ENCODE assay signal across 8 mouse cellular contexts in the genomic region with DNA sequence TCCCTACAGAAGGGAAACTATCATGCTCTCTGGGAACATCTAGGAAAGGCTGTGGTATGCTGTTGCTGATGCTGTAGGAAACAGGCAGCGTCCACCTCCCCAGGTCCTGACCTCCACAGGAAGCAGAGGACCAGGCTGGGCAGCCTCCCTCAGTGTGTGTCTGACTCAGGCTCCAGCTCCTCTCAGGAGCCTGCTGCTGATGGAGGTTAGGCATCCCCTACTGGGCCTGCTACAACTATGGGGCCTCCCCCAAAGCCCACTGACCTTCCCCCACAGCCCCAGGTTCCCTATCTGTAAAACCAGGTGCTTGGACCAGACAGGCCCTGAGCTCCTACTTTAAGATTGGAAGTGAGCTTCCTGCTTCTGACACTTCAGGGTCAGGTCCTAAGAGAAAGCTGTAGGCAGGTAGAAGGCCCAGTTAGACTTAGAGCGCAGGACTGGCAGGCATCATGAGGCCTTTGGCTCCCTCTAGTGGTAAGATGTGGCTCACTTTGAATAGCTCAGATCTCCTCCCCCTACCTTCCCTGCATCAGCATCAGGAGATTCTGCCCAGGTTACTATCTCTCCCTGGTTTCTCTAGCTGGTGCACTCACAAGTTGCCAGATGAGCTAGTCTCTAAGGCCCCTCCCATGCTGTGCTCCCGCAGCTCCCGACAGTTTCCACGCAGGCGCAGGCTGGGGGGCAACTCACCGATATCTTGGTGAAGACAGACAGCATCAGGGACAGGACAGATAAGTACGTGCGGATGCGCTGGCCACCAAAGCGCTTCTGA. TPM values are rescaled to one million over a fixed set of nuclear protein-coding genes. Genes with fewer than 3 reads are reported as not detected.
DNase-seq lines count a peak whose midpoint lies in the region; ATAC-seq and TF ChIP-seq lines count a peak whose summit lies in the region.

No protein-coding gene starts in this region.

- no peaks in the 10 kb centered on the region for H3K9me3 ChIP-seq in heart, embryonic 11.5 days (replicated peaks; ENCODE audit: control insufficient read depth, low read length)
- H3K9me3 ChIP-seq in kidney, embryonic 15.5 days (replicated peaks): no peaks in the 10 kb centered on the region
- H3K9me3 ChIP-seq in limb, embryonic 14.5 days (ENCODE audit: control insufficient read depth, low read length): no peaks in the 10 kb centered on the region
- no peaks in the 10 kb centered on the region for H3K9me3 ChIP-seq in stomach, embryonic 15.5 days

- peak; percentile 82 for DNase-seq in CD4-positive helper T cell, adult 2 months (ENCODE audit: low read depth, low spot score)
- DNase-seq in limb, embryonic 14.5 days (ENCODE audit: low spot score): peak; percentile 91

- TF ChIP-seq POLR2A in bone marrow macrophage, adult 2 months (IDR thresholded peaks at IDR 0.05; ENCODE audit: borderline replicate concordance, low read depth, low read length): no peak
- no peak for TF ChIP-seq POLR2A in embryonic fibroblast, embryonic 13.5 days (IDR thresholded peaks at IDR 0.05; ENCODE audit: low read depth, low read length)
- TF ChIP-seq POLR2A in limb, embryonic 14.5 days (IDR thresholded peaks at IDR 0.05; ENCODE audit: borderline replicate concordance, extremely low read depth, insufficient read depth, insufficient read length): no peak

- peaks cover 4% of the 10 kb centered on the region; the same call in 1 of the 2 replicates for H3K27me3 ChIP-seq in heart, embryonic 11.5 days (ENCODE audit: control insufficient read depth, insufficient read depth, low read length)
- peaks cover 4% of the 10 kb centered on the region; the same call in 1 of the 2 replicates for H3K27me3 ChIP-seq in kidney, embryonic 15.5 days
- no peaks in the 10 kb centered on the region for H3K27me3 ChIP-seq in limb, embryonic 14.5 days (ENCODE audit: control insufficient read depth, insufficient read depth, low read length)
- no peaks in the 10 kb centered on the region for H3K27me3 ChIP-seq in stomach, embryonic 15.5 days (replicated peaks)

- no peak overlapping the region for H3K4me2 ChIP-seq in heart, embryonic 11.5 days
- no peak overlapping the region for H3K4me2 ChIP-seq in kidney, embryonic 15.5 days
- H3K4me2 ChIP-seq in limb, embryonic 14.5 days (replicated peaks; ENCODE audit: low read depth, low read length, severe bottlenecking): no peak overlapping the region
- no peak overlapping the region for H3K4me2 ChIP-seq in stomach, embryonic 15.5 days

- no peak overlapping the region; the same call in 1 of the 2 replicates for H3K9ac ChIP-seq in heart, embryonic 11.5 days (ENCODE audit: low read depth, low read length)
- H3K9ac ChIP-seq in kidney, embryonic 15.5 days: no peak overlapping the region
- no peak overlapping the region for H3K9ac ChIP-seq in limb, embryonic 14.5 days (ENCODE audit: low read depth, low read length, severe bottlenecking)
- H3K9ac ChIP-seq in stomach, embryonic 15.5 days: no peak overlapping the region

- H3K4me3 ChIP-seq in bone marrow macrophage, adult 2 months (ENCODE audit: insufficient read depth, low read length): no peak overlapping the region
- no peak overlapping the region for H3K4me3 ChIP-seq in embryonic fibroblast, embryonic 13.5 days (ENCODE audit: insufficient read depth, low read length)
- H3K4me3 ChIP-seq in heart, embryonic 11.5 days (ENCODE audit: low read depth, low read length): no peak overlapping the region
- H3K4me3 ChIP-seq in kidney, embryonic 15.5 days (replicated peaks): no peak overlapping the region
- H3K4me3 ChIP-seq in limb, embryonic 14.5 days (replicated peaks; ENCODE audit: low read length): no peak overlapping the region
- H3K4me3 ChIP-seq in stomach, embryonic 15.5 days (replicated peaks): no peak overlapping the region

- H3K27ac ChIP-seq in bone marrow macrophage, adult 2 months (ENCODE audit: insufficient read depth, low read depth, low read length): no peak overlapping the region
- H3K27ac ChIP-seq in embryonic fibroblast, embryonic 13.5 days (ENCODE audit: insufficient read depth, low read length): no peak overlapping the region
- H3K27ac ChIP-seq in heart, embryonic 11.5 days (ENCODE audit: low read depth, low read length): no peak overlapping the region
- H3K27ac ChIP-seq in kidney, embryonic 15.5 days: no peak overlapping the region
- H3K27ac ChIP-seq in limb, embryonic 14.5 days (replicated peaks; ENCODE audit: low read depth, low read length): no peak overlapping the region
- no peak overlapping the region for H3K27ac ChIP-seq in stomach, embryonic 15.5 days

- peak; percentile 77 for TF ChIP-seq CTCF in bone marrow macrophage, adult 2 months (IDR thresholded peaks at IDR 0.05; ENCODE audit: low read depth, low read length)
- peak; percentile 95 for TF ChIP-seq CTCF in embryonic fibroblast, embryonic 13.5 days (IDR thresholded peaks at IDR 0.05; ENCODE audit: borderline replicate concordance, insufficient read depth, low read length)

- no peaks in the 10 kb centered on the region for H3K36me3 ChIP-seq in heart, embryonic 11.5 days (ENCODE audit: control insufficient read depth, insufficient read depth, low read length)
- no peaks in the 10 kb centered on the region for H3K36me3 ChIP-seq in kidney, embryonic 15.5 days
- H3K36me3 ChIP-seq in limb, embryonic 14.5 days (ENCODE audit: control insufficient read depth, insufficient read depth, low read length): no peaks in the 10 kb centered on the region
- no peaks in the 10 kb centered on the region for H3K36me3 ChIP-seq in stomach, embryonic 15.5 days

- H3K4me1 ChIP-seq in bone marrow macrophage, adult 2 months (ENCODE audit: control insufficient read depth, insufficient read depth, low read length): no peaks in the 10 kb centered on the region
- no peaks in the 10 kb centered on the region for H3K4me1 ChIP-seq in embryonic fibroblast, embryonic 13.5 days (ENCODE audit: control insufficient read depth, insufficient read depth, low read length)
- H3K4me1 ChIP-seq in heart, embryonic 11.5 days (ENCODE audit: control insufficient read depth, insufficient read depth, low read length): no peaks in the 10 kb centered on the region
- H3K4me1 ChIP-seq in kidney, embryonic 15.5 days: no peaks in the 10 kb centered on the region
- no peaks in the 10 kb centered on the region for H3K4me1 ChIP-seq in limb, embryonic 14.5 days (ENCODE audit: control insufficient read depth, insufficient read depth, low read length)
- no peaks in the 10 kb centered on the region for H3K4me1 ChIP-seq in stomach, embryonic 15.5 days

- 0 out of 2 replicates have a peak, but pooled peaks have one; percentile 49 for ATAC-seq in heart, embryonic 11.5 days (replicated peaks; ENCODE audit: insufficient number of reproducible peaks, low FRiP score, low TSS enrichment)
- peak; percentile 50 for ATAC-seq in kidney, embryonic 15.5 days (replicated peaks; ENCODE audit: low FRiP score)
- ATAC-seq in limb, embryonic 14.5 days (ENCODE audit: low FRiP score, low read depth): peak; percentile 83
- peak; percentile 60; the same call in 1 of the 2 replicates for ATAC-seq in monocyte, adult 5-6 weeks (replicated peaks; ENCODE audit: insufficient number of reproducible peaks, low FRiP score, low TSS enrichment, poor library complexity, severe bottlenecking)
- ATAC-seq in stomach, embryonic 15.5 days (ENCODE audit: insufficient read depth, low FRiP score, low read depth): peak; percentile 76

- WGBS in heart, embryonic 11.5 days (ENCODE audit: insufficient replicate concordance): 32% methylated on average over 11 of the region's 11 CpGs
- WGBS in kidney, embryonic 15.5 days: 51% methylated on average over 11 of the region's 11 CpGs
- 44% methylated on average over 11 of the region's 11 CpGs for WGBS in limb, embryonic 14.5 days
- 45% methylated on average over 11 of the region's 11 CpGs for WGBS in stomach, embryonic 15.5 days

RNA-seq across cellular contexts. Expression of a gene that starts 6.1 kb away (rescaled TPM):
- polyA plus RNA-seq in bone marrow macrophage, adult 2 months (2012; ENCODE audit: insufficient read depth, insufficient read length, missing spikeins): not detected in 2 replicates
- not detected in 2 replicates for polyA plus RNA-seq in embryonic fibroblast, embryonic 13.5 days (2011; ENCODE audit: insufficient read length, low read depth, missing spikeins)
- not detected in 2 replicates for polyA plus RNA-seq in heart, embryonic 11.5 days (2014; fragmentation: Nextera tagmentation; extraction: Ambion mirVana)
- polyA plus RNA-seq in kidney, embryonic 15.5 days (2015; fragmentation: Nextera tagmentation; extraction: Ambion mirVana): 0.45 TPM in 2 replicates
- 0.04 and 0.09 TPM in 2 replicates for polyA plus RNA-seq in limb, embryonic 14.5 days (2012; rRNA removed)
- polyA plus RNA-seq in limb, embryonic 14.5 days (2014; fragmentation: Nextera tagmentation; extraction: Ambion mirVana): not detected in 2 replicates
- total RNA-seq in monocyte, adult 5-6 weeks (2017): not detected in 3 replicates
- polyA plus RNA-seq in stomach, embryonic 15.5 days (2015; fragmentation: Nextera tagmentation; extraction: Ambion mirVana): not detected in 2 replicates

RNA-seq across cellular contexts. Expression of a gene that starts 30.6 kb away (rescaled TPM):
- polyA plus RNA-seq in bone marrow macrophage, adult 2 months (2012; ENCODE audit: insufficient read depth, insufficient read length, missing spikeins): not detected in 2 replicates
- 0.46 and 0.60 TPM in 2 replicates for polyA plus RNA-seq in embryonic fibroblast, embryonic 13.5 days (2011; ENCODE audit: insufficient read length, low read depth, missing spikeins)
- polyA plus RNA-seq in heart, embryonic 11.5 days (2014; fragmentation: Nextera tagmentation; extraction: Ambion mirVana): 1.6 and 2.0 TPM in 2 replicates
- 2.2 and 2.8 TPM in 2 replicates for polyA plus RNA-seq in kidney, embryonic 15.5 days (2015; fragmentation: Nextera tagmentation; extraction: Ambion mirVana)
- 2.1 and 2.4 TPM in 2 replicates for polyA plus RNA-seq in limb, embryonic 14.5 days (2012; rRNA removed)
- 2.8 TPM in 2 replicates for polyA plus RNA-seq in limb, embryonic 14.5 days (2014; fragmentation: Nextera tagmentation; extraction: Ambion mirVana)
- total RNA-seq in monocyte, adult 5-6 weeks (2017): 0.10 TPM in 1 of 3 replicates, not detected in the others
- polyA plus RNA-seq in stomach, embryonic 15.5 days (2015; fragmentation: Nextera tagmentation; extraction: Ambion mirVana): 5.5 and 5.9 TPM in 2 replicates

RNA-seq across cellular contexts. Expression of a gene that starts 47.4 kb away (rescaled TPM):
- polyA plus RNA-seq in bone marrow macrophage, adult 2 months (2012; ENCODE audit: insufficient read depth, insufficient read length, missing spikeins): 34.5 and 36.2 TPM in 2 replicates
- polyA plus RNA-seq in embryonic fibroblast, embryonic 13.5 days (2011; ENCODE audit: insufficient read length, low read depth, missing spikeins): 17.6 and 23.3 TPM in 2 replicates
- 13.8 and 16.2 TPM in 2 replicates for polyA plus RNA-seq in heart, embryonic 11.5 days (2014; fragmentation: Nextera tagmentation; extraction: Ambion mirVana)
- 33.6 and 33.7 TPM in 2 replicates for polyA plus RNA-seq in kidney, embryonic 15.5 days (2015; fragmentation: Nextera tagmentation; extraction: Ambion mirVana)
- 31.4 and 33.2 TPM in 2 replicates for polyA plus RNA-seq in limb, embryonic 14.5 days (2012; rRNA removed)
- 20.6 and 23.7 TPM in 2 replicates for polyA plus RNA-seq in limb, embryonic 14.5 days (2014; fragmentation: Nextera tagmentation; extraction: Ambion mirVana)
- 40.0 to 51.1 TPM (median 48.5 TPM) in 3 replicates for total RNA-seq in monocyte, adult 5-6 weeks (2017)
- 26.3 and 30.3 TPM in 2 replicates for polyA plus RNA-seq in stomach, embryonic 15.5 days (2015; fragmentation: Nextera tagmentation; extraction: Ambion mirVana)
